Mouse (Mus musculus): ENCODE measurements around the gene Gimap1. TPM values are rescaled to one million over a fixed set of nuclear protein-coding genes. Genes with fewer than 3 reads are reported as not detected.

Gimap1 gene
- total RNA-seq (2022) = 1 to 10 TPM; 6.3 to 9.4 (median 8.0) TPM

DNA sequence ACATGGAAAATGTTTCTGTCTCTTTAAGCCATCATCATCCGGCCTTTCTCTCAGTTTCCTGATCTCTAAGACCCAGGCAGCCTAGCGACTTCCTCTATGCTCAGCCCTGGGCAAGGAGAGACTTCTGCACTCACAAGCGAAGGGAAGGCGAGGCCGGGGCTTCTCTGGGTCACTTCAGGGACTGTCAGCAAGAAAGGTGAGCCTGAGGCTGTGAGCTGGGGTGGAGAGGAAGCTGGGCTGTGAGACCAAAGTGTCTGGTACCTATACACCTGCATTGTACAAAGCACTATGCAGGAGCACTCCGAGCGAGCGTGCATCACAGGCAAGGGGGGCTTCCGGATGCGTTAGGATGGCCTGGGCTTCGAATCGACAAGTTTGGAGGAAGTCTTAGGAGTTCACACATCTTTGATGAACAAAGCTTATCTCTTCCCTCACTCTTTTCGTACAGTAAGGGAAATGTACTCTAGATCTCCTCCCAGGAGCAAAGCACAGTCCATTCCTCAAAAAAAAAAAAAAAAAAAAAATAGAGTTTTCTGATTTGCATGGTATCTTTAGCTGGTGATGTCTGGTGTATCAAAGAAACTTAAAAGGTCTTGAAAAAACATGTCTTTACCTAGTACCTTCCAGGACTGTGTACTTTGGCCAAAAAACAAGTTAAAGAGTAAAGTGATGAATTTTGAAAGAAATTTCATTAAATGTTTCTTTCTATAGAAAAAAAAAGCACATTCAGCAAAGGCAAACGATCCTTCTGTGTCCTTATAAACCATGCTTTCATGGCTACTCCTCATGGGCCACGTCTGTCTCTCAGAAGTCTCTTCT is at the start of gene Gimap1:
Gimap1 (plus strand) TSS at position 94 of the 819 bp plus-strand sequence.
- peak; percentile 68 for DNase-seq (ENCODE audit: low spot score)

- no peak for DNase-seq (ENCODE audit: low spot score)
Observed at GRCm38 (mm10) chr6:48689320-48689719, 49.5 kb upstream of the Gimap1 start.

GRCm38 (mm10) chr6:48692962-48693361 is 45.9 kb upstream of the Gimap1 start:
- DNase-seq (ENCODE audit: low spot score) = no peak

DNA sequence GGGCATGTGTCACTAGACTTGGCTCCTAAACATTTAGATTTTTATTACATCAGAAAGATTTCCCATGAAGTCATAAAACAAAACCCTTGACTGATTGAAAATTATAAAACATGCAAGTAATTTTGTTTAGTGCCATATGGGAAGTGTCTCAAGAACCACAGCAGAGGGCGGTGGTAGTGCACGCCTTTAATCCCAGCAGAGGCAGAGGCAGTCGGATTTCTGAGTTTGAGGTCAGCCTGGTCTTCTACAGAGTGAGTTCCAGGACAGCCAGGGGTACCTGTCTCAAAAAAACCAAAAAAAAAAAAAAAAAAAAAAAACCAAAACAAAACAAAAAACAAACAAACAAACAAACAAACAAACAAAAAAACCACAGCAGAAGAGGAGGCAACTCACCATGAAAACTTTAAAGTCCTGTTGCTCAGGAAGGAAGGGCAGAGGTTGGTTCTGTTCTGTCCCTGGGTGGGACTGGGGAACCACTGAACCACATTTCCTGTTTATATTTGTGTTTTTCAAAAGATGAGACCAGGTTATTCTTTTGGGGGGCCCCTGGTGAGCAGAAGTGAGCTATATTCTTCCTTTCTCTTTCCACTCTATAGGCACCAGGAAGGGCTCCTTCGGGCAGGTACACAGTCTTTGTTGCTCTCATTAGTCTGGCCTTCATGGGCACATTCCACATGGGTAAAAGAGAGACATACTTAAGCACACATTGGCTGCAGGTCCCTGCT is 41.9 kb upstream of the Gimap1 start:
- no peak for DNase-seq (ENCODE audit: low spot score)

DNA sequence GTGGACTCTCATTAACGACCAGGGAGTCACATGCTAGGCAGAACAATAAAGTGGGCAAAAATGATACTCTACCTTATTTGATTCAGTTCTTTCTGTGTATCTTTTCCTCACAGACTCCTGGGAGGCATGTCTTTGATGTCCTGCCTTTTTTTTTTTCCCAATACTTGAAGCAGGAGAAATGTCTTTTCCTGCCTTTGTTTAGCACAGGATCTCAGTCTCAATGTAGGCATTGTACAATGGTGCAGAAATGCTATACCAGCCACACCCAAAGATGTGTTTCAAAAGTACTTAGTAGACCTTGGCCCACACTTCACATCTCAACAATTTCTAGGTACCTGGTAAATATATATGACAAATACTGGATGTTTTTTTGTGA is 41.3 kb upstream of the Gimap1 start:
- DNase-seq (ENCODE audit: low spot score) = no peak

DNA sequence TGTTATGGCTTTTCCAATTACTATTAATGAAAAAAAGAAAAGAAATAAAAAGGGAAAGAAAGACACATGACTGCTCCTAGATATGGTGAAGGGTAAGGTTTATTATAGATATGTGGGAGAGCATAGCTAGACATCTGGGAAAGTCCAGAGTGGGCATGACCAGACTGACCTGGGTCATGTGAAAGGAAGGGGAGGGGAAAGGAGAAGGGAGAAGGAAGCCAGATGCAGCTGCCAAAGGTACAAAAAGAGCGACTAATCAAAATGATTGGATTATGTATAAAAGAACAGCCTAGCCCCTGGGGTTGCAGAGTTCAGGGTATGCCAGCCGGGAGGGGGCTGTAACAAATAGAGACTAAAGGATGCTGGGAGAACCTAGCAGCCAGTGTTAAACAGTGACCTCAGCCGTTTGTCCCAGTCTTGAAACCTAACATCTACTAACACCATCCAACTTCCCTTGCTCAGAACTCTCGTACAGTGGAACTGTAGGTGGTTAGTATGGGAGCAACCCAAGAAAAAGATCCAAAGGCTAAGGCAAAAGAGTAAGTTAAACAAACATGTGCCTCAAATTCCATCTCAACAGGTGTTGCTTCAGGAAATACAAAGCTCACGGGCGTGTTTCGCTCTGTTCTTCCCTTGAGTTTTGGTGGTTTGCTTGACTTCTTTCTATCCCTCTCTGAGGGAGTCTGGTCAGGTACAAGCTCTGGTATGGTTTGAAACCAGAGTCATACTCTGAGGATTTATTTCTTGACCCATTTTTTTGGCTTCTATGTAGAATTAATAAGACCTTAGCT is 40.6 kb upstream of the Gimap1 start:
- no peak for DNase-seq (ENCODE audit: low spot score)

DNA sequence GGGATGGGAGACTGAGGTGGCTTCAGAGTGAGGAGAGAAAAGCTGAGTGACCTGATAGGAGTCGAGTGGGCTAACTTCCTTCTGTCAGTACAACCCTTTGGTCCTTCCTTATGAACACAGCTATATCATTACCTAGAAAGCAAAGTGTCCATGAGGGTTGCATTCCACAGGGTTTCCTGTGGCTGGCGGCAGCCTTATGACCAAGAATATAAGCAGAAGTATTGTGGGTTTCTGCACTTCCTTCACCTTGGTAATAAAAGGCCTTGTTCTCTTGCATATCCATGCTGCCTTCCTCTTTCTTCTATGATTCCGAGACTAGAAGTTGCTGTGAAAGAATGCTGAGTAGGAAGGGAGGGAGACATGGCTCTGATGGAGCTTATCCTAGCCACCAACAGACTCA is 40.0 kb upstream of the Gimap1 start:
- DNase-seq (ENCODE audit: low spot score) = no peak

DNA sequence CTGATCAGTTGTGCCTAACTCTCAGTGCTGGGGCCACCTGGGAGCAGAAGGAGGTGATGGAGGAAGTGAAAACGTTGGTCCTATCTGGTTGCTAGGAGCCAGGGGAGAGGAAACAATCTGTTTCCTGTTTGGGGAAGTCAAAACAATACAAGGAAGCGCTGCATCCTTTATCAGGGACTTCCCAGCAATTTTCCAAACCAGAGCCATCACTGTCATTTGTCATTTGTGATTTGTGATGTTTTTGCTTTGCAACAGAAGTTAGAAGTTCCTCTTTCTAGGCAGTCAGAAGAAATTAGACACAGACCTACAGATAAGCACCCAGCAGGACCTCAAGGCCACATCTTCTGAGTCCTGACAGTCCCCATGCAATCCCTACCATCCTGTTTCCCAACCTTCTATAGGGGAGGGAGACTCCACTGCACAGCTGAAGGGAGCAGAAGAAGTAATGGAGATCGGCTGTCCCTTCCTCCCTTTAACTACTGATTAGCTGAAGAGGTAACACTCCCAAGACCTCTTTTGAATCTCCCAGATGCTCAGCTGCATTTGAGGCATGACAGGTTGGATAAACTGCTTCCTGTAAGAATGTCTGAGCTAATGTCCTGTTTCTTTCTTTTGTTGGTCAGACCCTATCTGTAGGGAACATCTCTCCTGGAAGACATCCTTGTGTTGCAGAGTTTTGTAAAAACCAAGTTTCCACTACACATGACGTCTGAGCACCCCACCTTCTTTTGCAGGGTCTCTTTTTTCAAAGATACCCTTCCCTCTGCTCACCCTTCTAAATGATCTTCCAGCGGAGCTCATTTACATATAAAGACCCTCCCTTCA is 38.4 kb upstream of the Gimap1 start:
- peak; percentile 82 for DNase-seq (ENCODE audit: low spot score)

GRCm38 (mm10) chr6:48702146-48702545 is 36.7 kb upstream of the Gimap1 start:
- DNase-seq (ENCODE audit: low spot score) = no peak

DNA sequence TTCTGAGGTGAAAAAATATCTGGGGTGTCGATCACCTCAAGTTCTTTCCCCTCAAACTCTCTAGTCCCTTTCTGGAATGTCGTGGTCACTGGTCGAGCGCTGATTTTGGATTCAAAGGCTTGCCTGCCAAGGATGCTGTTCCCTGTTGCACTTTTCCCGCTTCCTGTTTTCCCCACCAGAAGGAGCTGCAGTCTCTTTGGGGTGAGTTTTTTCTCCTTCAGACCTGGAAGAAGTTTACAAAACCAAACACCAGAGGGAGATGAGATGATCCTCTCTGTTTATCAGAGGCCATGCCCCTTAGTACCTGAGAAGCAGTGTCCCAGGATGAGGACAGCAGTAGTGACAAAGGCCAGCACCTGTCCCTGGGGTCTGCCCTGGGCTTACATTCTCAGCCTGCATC is 36.3 kb upstream of the Gimap1 start:
- DNase-seq (ENCODE audit: low spot score) = no peak

- DNase-seq (ENCODE audit: low spot score) = no peak
Observed at GRCm38 (mm10) chr6:48704146-48704545, 34.7 kb upstream of the Gimap1 start.

DNA sequence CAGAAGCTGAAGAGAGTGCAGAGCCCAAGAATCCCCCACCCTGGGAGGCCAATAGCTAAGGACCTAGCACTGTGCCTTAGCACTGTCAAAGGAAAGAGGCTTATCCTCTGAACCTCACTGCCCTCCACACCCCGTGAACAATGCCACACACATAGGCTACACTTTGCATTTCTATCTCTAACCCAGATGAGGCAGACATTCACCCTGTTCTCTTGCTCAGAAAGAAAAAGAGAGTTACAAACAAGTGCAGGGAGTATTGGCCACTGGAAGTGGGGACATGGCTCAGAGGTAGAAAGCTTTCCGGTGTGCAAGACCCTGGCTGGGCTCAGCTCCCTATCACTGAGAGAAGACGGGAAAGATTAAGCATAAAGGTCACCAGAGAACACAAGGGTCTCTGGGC is 32.7 kb upstream of the Gimap1 start:
- no peak for DNase-seq (ENCODE audit: low spot score)

- DNase-seq (ENCODE audit: low spot score) = no peak
Observed at GRCm38 (mm10) chr6:48718455-48718854, 20.4 kb upstream of the Gimap1 start, which contains the start of the genes Gm28053 and Gimap7. TSS of gene Gm28053 (plus strand) at chr6:48718607. TSS of gene Gimap7 (plus strand) at chr6:48718621.

DNA sequence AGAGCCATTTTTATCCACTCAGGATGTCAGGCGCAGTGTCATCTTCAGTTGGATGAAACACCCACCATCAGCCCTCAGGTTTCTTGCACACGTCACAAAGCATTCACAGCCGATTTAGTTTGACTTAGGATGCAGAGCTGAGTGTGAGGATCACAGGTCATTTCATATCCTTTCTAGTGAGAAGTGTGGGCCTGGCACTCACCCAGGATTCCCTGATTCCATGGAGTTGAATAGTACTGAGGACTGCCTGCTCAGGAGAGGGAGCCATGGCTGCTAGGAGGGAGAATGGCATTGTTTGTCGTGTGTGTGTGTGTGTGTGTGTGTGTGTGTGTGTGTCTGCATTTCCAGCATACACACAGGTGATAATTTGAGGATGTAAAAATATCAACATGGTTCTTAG is 18.5 kb upstream of the Gimap1 start:
- DNase-seq (ENCODE audit: low spot score) = no peak

GRCm38 (mm10) chr6:48723468-48723867 is 15.4 kb upstream of the Gimap1 start:
- no peak for DNase-seq (ENCODE audit: low spot score)

DNA sequence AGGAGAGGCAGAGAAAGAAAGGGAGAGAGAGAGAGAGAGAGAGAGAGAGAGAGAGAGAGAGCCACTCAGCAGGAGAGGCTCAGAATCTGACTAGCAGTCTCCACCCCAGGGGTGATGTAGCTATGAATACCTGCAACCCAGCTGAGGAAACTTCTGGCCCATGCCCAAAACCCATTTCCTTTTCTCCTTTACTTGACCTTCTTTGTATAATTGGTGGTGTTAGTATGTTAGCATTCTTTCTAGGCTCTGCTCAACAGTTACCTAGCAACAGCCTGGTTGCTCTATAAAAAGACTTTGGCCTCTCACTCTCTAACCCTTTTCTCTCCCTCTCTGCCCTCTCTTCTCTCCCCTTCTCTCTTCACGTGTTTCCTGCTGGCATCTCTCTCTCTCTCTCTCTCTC is 13.4 kb upstream of the Gimap1 start:
- DNase-seq (ENCODE audit: low spot score) = peak; percentile 87

DNA sequence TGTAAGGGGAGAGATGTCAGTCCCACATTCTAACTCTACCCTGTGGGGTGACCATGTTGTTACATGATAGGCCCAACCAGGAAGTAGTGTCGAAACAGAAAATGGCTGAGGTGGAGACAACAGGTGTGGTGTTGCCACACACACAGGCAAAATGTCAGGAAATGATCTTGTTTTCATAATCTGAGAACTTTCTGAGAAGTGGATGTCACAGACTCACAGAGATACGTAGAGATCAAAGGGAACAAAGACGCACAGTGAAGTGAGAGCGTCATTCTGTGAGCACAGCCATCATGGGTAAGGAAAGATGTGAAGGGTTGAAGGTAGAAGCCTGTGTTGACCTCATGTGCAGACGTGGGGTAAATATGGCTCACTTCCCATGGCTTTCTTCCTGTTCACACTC is 11.1 kb upstream of the Gimap1 start:
- no peak for DNase-seq (ENCODE audit: low spot score)

DNA sequence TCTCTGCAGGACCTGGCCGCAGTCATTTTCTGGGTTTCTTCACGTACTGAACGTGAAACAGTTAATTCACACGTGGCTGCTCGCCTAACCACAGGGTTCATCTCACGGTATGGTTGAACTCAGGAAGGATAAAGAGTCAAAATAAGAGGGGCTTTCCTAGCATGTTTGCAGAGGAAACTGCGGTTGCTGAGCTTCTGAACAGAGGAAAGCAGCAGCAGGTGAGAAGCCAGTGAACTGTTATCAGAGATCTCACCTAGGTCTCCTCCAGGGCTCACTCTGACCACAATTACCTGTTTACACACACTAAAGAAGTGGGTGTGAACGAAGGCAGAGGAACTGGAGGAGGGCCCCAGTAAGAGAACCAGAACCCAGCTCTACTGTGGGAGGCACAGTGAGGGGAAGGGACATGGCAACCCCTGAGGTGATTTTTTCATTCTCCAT is 6.0 kb upstream of the Gimap1 start:
- no peak for DNase-seq (ENCODE audit: low spot score)

- DNase-seq (ENCODE audit: low spot score) = no peak
Observed at GRCm38 (mm10) chr6:48733660-48734059, 5.2 kb upstream of the Gimap1 start.

DNA sequence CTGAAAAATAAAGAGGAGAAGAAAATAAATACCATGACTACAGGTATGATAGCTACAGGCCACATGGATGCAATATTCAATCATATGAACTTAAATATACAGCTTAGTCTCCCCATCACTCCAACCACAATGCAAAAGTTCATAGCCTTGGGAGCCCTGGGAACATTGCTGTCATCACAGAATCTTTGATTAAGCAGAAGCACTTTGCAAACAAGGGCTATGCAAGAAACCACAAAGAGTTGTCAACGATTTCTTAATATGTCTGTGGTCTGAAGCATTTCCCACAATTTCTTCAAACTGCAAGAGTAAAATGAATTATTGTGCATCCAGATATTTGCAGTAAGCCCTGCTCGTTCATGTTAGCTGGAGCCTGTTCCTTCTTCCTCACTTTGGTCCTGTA is 1.8 kb upstream of the Gimap1 start:
- DNase-seq (ENCODE audit: low spot score) = no peak

DNA sequence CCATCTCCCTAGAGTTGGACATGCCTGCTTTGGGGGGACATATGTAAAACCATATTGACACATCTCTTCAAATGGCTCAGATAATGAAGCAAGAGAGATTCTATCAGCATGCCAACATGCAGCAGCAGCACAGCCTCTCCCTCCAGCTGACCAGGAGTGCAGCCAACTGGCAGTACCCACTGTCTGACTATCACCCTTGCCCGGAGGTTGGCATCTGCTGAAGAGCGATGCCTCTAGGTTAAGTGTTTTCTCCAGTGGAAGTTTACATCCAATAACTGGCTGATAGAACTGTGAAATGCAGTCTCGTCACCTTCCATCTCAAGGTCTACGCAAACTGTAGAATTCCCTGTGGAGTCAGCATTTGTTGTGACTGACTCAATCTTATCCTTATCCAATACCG is 1.2 kb upstream of the Gimap1 start:
- no peak for DNase-seq (ENCODE audit: low spot score)

DNA sequence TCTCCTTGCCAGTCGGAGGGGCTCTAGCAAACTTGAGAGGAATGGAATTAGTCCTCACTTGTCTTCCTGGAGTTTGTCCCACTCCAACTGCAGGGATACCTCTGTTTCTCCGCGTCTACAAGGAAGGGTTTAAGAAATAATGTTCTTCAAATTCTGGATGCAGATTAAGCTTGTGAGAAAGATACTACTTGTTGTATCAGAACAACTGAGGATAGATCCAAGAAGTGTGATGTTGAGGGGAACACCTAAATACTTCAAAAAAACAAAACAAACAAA is 864 bp downstream of the Gimap1 start:
- no peak for DNase-seq (ENCODE audit: low spot score)
